Mouse (Mus musculus): ENCODE data around the gene Gatc. TPM values are rescaled to one million over a fixed set of nuclear protein-coding genes. Genes with fewer than 3 reads are reported as not detected.

Gene Gatc
- total and polyA plus RNA-seq, 3 experiments, result 6.2 to 34.0 (median 14.4) TPM

GRCm38 (mm10) chr5:115351348-115351747 is 10.4 kb upstream of the Gatc start:
- H3K79me2 ChIP-seq (replicated peaks; ENCODE audit: control insufficient read depth, extremely low read depth, insufficient read depth, poor library complexity, severe bottlenecking), result peaks cover 23% of the 10 kb centered on the region
- TF ChIP-seq CTCF (conservative IDR thresholded peaks at IDR 0.05 in 1 of 2, IDR thresholded peaks at IDR 0.05 in 1 of 2; ENCODE audit: low read depth in 2 of 2, low read length in 2 of 2) (peak in 1 of 2 experiments; percentile 19; a peak in 1 of 4 replicates), UBTF (IDR thresholded peaks at IDR 0.05; ENCODE audit: low read depth, low read length) (no peak)
- H3K27me3 ChIP-seq (replicated peaks), result no peaks in the 10 kb centered on the region
- no peak for DNase-seq (ENCODE audit: extremely low read depth)
- peaks cover 4% of the 10 kb centered on the region for H3K9me3 ChIP-seq (replicated peaks; ENCODE audit: low read length)
- peaks cover 8 to 10% of the 10 kb centered on the region in 2 experiments for H3K4me1 ChIP-seq (ENCODE audit: control insufficient read depth in 1 of 2, insufficient read depth in 2 of 2)
- H3K4me2 ChIP-seq (ENCODE audit: insufficient read depth, low read depth, poor library complexity, severe bottlenecking), result no peak overlapping the region
- dilution Hi-C loops (cut with MboI; ENCODE audit: extremely low pct_ligation_motif_present, extremely low pct_unique_long_range_greater_than_20kb, low sequenced_read_pairs) (no loop called here), in situ Hi-C loops (cut with MboI; ENCODE audit: low pct_ligation_motif_present, low pct_unique_long_range_greater_than_20kb, low sequenced_read_pairs) (no loop called here)
- H3K9ac ChIP-seq (ENCODE audit: insufficient read depth, low read depth), result no peak overlapping the region
- H3K4me3 ChIP-seq (replicated peaks in 1 of 3; ENCODE audit: low read depth in 2 of 3, low read length in 2 of 3, poor library complexity in 1 of 3), result no peak overlapping the region
- peaks cover 2 to 9% of the 10 kb centered on the region in 2 experiments for H3K36me3 ChIP-seq (replicated peaks in 1 of 2; ENCODE audit: control insufficient read depth in 1 of 2, insufficient read depth in 1 of 2, low read length in 1 of 2)
- no peak overlapping the region for H3K27ac ChIP-seq (ENCODE audit: insufficient read depth, low read depth)

GRCm38 (mm10) chr5:115349225-115349555 is 8.2 kb upstream of the Gatc start:
- in situ Hi-C loops (cut with MboI; ENCODE audit: low pct_ligation_motif_present, low pct_unique_long_range_greater_than_20kb, low sequenced_read_pairs), result loop anchor here (5.0 kb wide), 1 partner anchor 93 kb away; no protein-coding TSS in a partner anchor

GRCm38 (mm10) chr5:115348546-115349224 is 7.7 kb upstream of the Gatc start, which contains the start of gene Cox6a1:
Cox6a1 (minus strand) TSS chr5:115348981.
- Histone ChIP-seq H3K4me1 (ENCODE audit: control insufficient read depth in 1 of 2, insufficient read depth in 2 of 2) (peaks cover 0 to 11% of the 10 kb centered on the region in 2 experiments; a peak in 2 of 4 replicates), H3K4me2 (ENCODE audit: insufficient read depth, low read depth, poor library complexity, severe bottlenecking) (peak within 1 kb of the TSS; percentile 96), H3K79me2 (replicated peaks; ENCODE audit: control insufficient read depth, extremely low read depth, insufficient read depth, poor library complexity, severe bottlenecking) (peaks cover 43% of the 10 kb centered on the region), H3K9ac (ENCODE audit: insufficient read depth, low read depth) (peak within 1 kb of the TSS; percentile 72), H3K27me3 (replicated peaks) (no peaks in the 10 kb centered on the region), H3K4me3 (replicated peaks in 1 of 3; ENCODE audit: low read depth in 2 of 3, low read length in 2 of 3, poor library complexity in 1 of 3) (peak within 1 kb of the TSS; percentile 92 to 97 (median 93)), H3K27ac (ENCODE audit: insufficient read depth, low read depth) (peak within 1 kb of the TSS; percentile 28; the same call in 1 of the 2 replicates), H3K9me3 (replicated peaks; ENCODE audit: low read length) (peaks cover 4% of the 10 kb centered on the region), H3K36me3 (replicated peaks in 1 of 2; ENCODE audit: control insufficient read depth in 1 of 2, insufficient read depth in 1 of 2, low read length in 1 of 2) (peaks cover 25 to 35% of the 10 kb centered on the region in 2 experiments)
- peak; percentile 99 for DNase-seq (ENCODE audit: extremely low read depth)
- in situ Hi-C loops (cut with MboI; ENCODE audit: low pct_ligation_motif_present, low pct_unique_long_range_greater_than_20kb, low sequenced_read_pairs) (loop anchor here (5.0 kb wide), 1 partner anchor 94 kb away; no protein-coding TSS in a partner anchor), dilution Hi-C loops (cut with MboI; ENCODE audit: extremely low pct_ligation_motif_present, extremely low pct_unique_long_range_greater_than_20kb, low sequenced_read_pairs) (no loop called here)
- TF ChIP-seq POLR2A (IDR thresholded peaks at IDR 0.05; ENCODE audit: low read depth, low read length) (peak; percentile 89), MAZ (IDR thresholded peaks at IDR 0.05; ENCODE audit: low read depth, low read length) (0 out of 2 replicates have a peak, but pooled peaks have one; percentile 32), TCF12 (IDR thresholded peaks at IDR 0.05; ENCODE audit: low read depth, low read length) (peak; percentile 87), E2F4 (IDR thresholded peaks at IDR 0.05; ENCODE audit: insufficient replicate concordance, low read depth, low read length) (no peak), ZMIZ1 (IDR thresholded peaks at IDR 0.05; ENCODE audit: low read depth, low read length) (peak; percentile 77; the same call in 1 of the 2 replicates), USF2 (conservative IDR thresholded peaks at IDR 0.05; ENCODE audit: low read depth, low read length) (no peak), NELFE (IDR thresholded peaks at IDR 0.05; ENCODE audit: low read depth, low read length) (peak; percentile 86), MEF2A (IDR thresholded peaks at IDR 0.05; ENCODE audit: borderline replicate concordance, low read depth, low read length) (peak; percentile 20; the same call in 1 of the 2 replicates), POLR2AphosphoS2 (IDR thresholded peaks at IDR 0.05; ENCODE audit: low read depth, low read length) (peak; percentile 55; the same call in 1 of the 2 replicates), NRF1 (IDR thresholded peaks at IDR 0.05; ENCODE audit: low read depth, low read length) (peak; percentile 97), MAFK (IDR thresholded peaks at IDR 0.05; ENCODE audit: insufficient replicate concordance, low read length) (no peak), SMC3 (IDR thresholded peaks at IDR 0.05; ENCODE audit: low read depth, low read length) (no peak), TBP (conservative IDR thresholded peaks at IDR 0.05; ENCODE audit: low read depth, low read length) (peak; percentile 66), MXI1 (IDR thresholded peaks at IDR 0.05; ENCODE audit: low read depth, low read length) (peak; percentile 50; the same call in 1 of the 2 replicates), SIN3A (IDR thresholded peaks at IDR 0.05; ENCODE audit: low read length) (0 out of 2 replicates have a peak, but pooled peaks have one; percentile 42), HCFC1 (IDR thresholded peaks at IDR 0.05; ENCODE audit: low read depth, low read length) (peak; percentile 86), ELF1 (IDR thresholded peaks at IDR 0.05; ENCODE audit: low read depth, low read length) (peak; percentile 84)

More at GRCm38 (mm10) chr5:115349225-115349555, 8.2 kb upstream of the Gatc start:
- peaks cover 4% of the 10 kb centered on the region for H3K9me3 ChIP-seq (replicated peaks; ENCODE audit: low read length)
- H3K4me3 ChIP-seq (replicated peaks in 1 of 3; ENCODE audit: low read depth in 2 of 3, low read length in 2 of 3, poor library complexity in 1 of 3), result peak overlapping the region; percentile 70 to 97 (median 83)
- H3K27me3 ChIP-seq (replicated peaks), result no peaks in the 10 kb centered on the region
- dilution Hi-C loops (cut with MboI; ENCODE audit: extremely low pct_ligation_motif_present, extremely low pct_unique_long_range_greater_than_20kb, low sequenced_read_pairs), result no loop called here
- no peak for TF ChIP-seq IRF4 (IDR thresholded peaks at IDR 0.05; ENCODE audit: low read depth, low read length)
- no peak for TF ChIP-seq RCOR1 (conservative IDR thresholded peaks at IDR 0.05; ENCODE audit: low read depth, low read length)
- no peak for TF ChIP-seq CTCF (conservative IDR thresholded peaks at IDR 0.05 in 1 of 2, IDR thresholded peaks at IDR 0.05 in 1 of 2; ENCODE audit: low read depth in 2 of 2, low read length in 2 of 2)
- no peak for TF ChIP-seq HCFC1 (IDR thresholded peaks at IDR 0.05; ENCODE audit: low read depth, low read length)
- TF ChIP-seq PAX5 (IDR thresholded peaks at IDR 0.05; ENCODE audit: low read length), result no peak
- TF ChIP-seq TCF12 (IDR thresholded peaks at IDR 0.05; ENCODE audit: low read depth, low read length), result no peak
- no peak for TF ChIP-seq BHLHE40 (IDR thresholded peaks at IDR 0.05; ENCODE audit: low read depth, low read length)
- no peak for TF ChIP-seq USF2 (conservative IDR thresholded peaks at IDR 0.05; ENCODE audit: low read depth, low read length)
- TF ChIP-seq MAX (IDR thresholded peaks at IDR 0.05; ENCODE audit: low read length), result no peak
- TF ChIP-seq JUN (IDR thresholded peaks at IDR 0.05; ENCODE audit: insufficient read depth, low read depth, low read length), result no peak
- TF ChIP-seq USF1 (IDR thresholded peaks at IDR 0.05; ENCODE audit: low read depth, low read length), result no peak
- no peak for TF ChIP-seq E2F4 (IDR thresholded peaks at IDR 0.05; ENCODE audit: insufficient replicate concordance, low read depth, low read length)
- TF ChIP-seq UBTF (IDR thresholded peaks at IDR 0.05; ENCODE audit: low read depth, low read length), result no peak
- H3K9ac ChIP-seq (ENCODE audit: insufficient read depth, low read depth), result peak overlapping the region; percentile 72
- H3K79me2 ChIP-seq (replicated peaks; ENCODE audit: control insufficient read depth, extremely low read depth, insufficient read depth, poor library complexity, severe bottlenecking), result peaks cover 38% of the 10 kb centered on the region
- peaks cover 21 to 30% of the 10 kb centered on the region in 2 experiments for H3K36me3 ChIP-seq (replicated peaks in 1 of 2; ENCODE audit: control insufficient read depth in 1 of 2, insufficient read depth in 1 of 2, low read length in 1 of 2)
- peak overlapping the region; percentile 37 for H3K4me2 ChIP-seq (ENCODE audit: insufficient read depth, low read depth, poor library complexity, severe bottlenecking)
- H3K27ac ChIP-seq (ENCODE audit: insufficient read depth, low read depth), result peak overlapping the region; percentile 28; the same call in 1 of the 2 replicates
- H3K4me1 ChIP-seq (ENCODE audit: control insufficient read depth in 1 of 2, insufficient read depth in 2 of 2), result peaks cover 0 to 11% of the 10 kb centered on the region in 2 experiments; a peak in 2 of 4 replicates
- no peak for DNase-seq (ENCODE audit: extremely low read depth)

Data from CH12.LX (cell line).